Mouse (Mus musculus) telencephalon, adult 2 months (tissue): ENCODE results near the gene Pigv.

Source experiments
- DNase-seq: peaks from one replicate; pipeline ENCODE4 v3.0.0-alpha.2; 2011; ENCODE audit warnings: low read depth, low spot score

The Pigv gene

GRCm38 (mm10) chr4:133613867-133614266 lies 58.6 kb downstream of the Pigv start:
- no peak for DNase-seq

- no peak for DNase-seq
These were observed 59.4 kb downstream of the Pigv start for GRCm38 (mm10) chr4:133613026-133613425.

GRCm38 (mm10) chr4:133612416-133612815 lies 60.0 kb downstream of the Pigv start:
- DNase-seq, result no peak

- DNase-seq, result no peak
These were observed 60.6 kb downstream of the Pigv start for GRCm38 (mm10) chr4:133611815-133612214.
